Mouse (Mus musculus) fat pad, adult 2 months (tissue): ENCODE data around the gene Poldip2.

Experiments
- DNase-seq: peaks from one replicate; pipeline ENCODE4 v3.0.0-alpha.2; 2011; ENCODE audit warnings: low read depth, low spot score; ENCODE audit errors: extremely low read depth

The Poldip2 gene

GRCm38 (mm10) chr11:78536690-78537084, 24.7 kb downstream of the Poldip2 start:
- no peak for DNase-seq

- peak; percentile 80 for DNase-seq
Measured at GRCm38 (mm10) chr11:78540358-78540757, 28.4 kb downstream of the Poldip2 start.

- no peak for DNase-seq
Measured at GRCm38 (mm10) chr11:78544449-78545111, 32.6 kb downstream of the Poldip2 start.

- DNase-seq: no peak
Measured at GRCm38 (mm10) chr11:78545181-78545580, 33.2 kb downstream of the Poldip2 start.

- DNase-seq: no peak
Measured at GRCm38 (mm10) chr11:78547718-78548460, 35.9 kb downstream of the Poldip2 start.

GRCm38 (mm10) chr11:78549491-78549987, 37.5 kb downstream of the Poldip2 start:
- DNase-seq: no peak

GRCm38 (mm10) chr11:78550168-78551058, 38.4 kb downstream of the Poldip2 start, which contains the start of gene Tmem97:
Tmem97 (minus strand) TSS chr11:78550777.
- DNase-seq: peak; percentile 78

GRCm38 (mm10) chr11:78551059-78551398, 39.0 kb downstream of the Poldip2 start:
- DNase-seq: no peak

- no peak for DNase-seq
Measured at GRCm38 (mm10) chr11:78555623-78556022, 43.6 kb downstream of the Poldip2 start.

- no peak for DNase-seq
Measured at GRCm38 (mm10) chr11:78556070-78556469, 44.1 kb downstream of the Poldip2 start.

GRCm38 (mm10) chr11:78557241-78557640, 45.2 kb downstream of the Poldip2 start:
- no peak for DNase-seq

- DNase-seq: no peak
Measured at GRCm38 (mm10) chr11:78560447-78560846, 48.5 kb downstream of the Poldip2 start.

GRCm38 (mm10) chr11:78566775-78567174, 54.8 kb downstream of the Poldip2 start:
- no peak for DNase-seq

- DNase-seq: no peak
Measured at GRCm38 (mm10) chr11:78567614-78568013, 55.6 kb downstream of the Poldip2 start.

GRCm38 (mm10) chr11:78568827-78569226, 56.8 kb downstream of the Poldip2 start:
- DNase-seq: no peak

GRCm38 (mm10) chr11:78569806-78570205, 57.8 kb downstream of the Poldip2 start:
- no peak for DNase-seq

GRCm38 (mm10) chr11:78571441-78571840, 59.4 kb downstream of the Poldip2 start:
- no peak for DNase-seq

- no peak for DNase-seq
Measured at GRCm38 (mm10) chr11:78571854-78572253, 59.9 kb downstream of the Poldip2 start.
